Mouse (Mus musculus) liver, embryonic 15.5 days (tissue): ENCODE data around the gene Zbtb21. TPM values are rescaled to one million over a fixed set of nuclear protein-coding genes. Genes with fewer than 3 reads are reported as not detected.
A peak's percentile ranks its signal among the peaks of the same experiment; 100 is the strongest.
"Not testable (repeated sequence)": the region's sequence is repeated elsewhere in the genome, so short reads cannot be mapped to it uniquely, and the experiment has no call there.

ENCODE experiments used
- ATAC-seq: fragments of 200-750 bp; cut with Nextera tagmentation; 2 replicates; pipeline ENCODE4 v1.8.0; 2017; ENCODE audit warnings: moderate number of reproducible peaks, mild to moderate bottlenecking, moderate library complexity; ENCODE audit not compliant: insufficient read depth
- H3K27ac ChIP-seq: fragments of 300-500 bp; sonication (generic); replicated peaks from 2 replicates; pipeline ENCODE4 v1.5.1; 2015; ENCODE audit warnings: mild to moderate bottlenecking, inconsistent platforms
- H3K27me3 ChIP-seq: fragments of 300-500 bp; sonication (generic); 2 replicates; pipeline ENCODE4 v1.6.1; 2015; ENCODE audit warnings: mild to moderate bottlenecking, inconsistent platforms
- H3K36me3 ChIP-seq: fragments of 300-500 bp; sonication (generic); replicated peaks from 2 replicates; pipeline ENCODE4 v1.6.1; 2015; ENCODE audit warnings: moderate library complexity, mild to moderate bottlenecking, inconsistent platforms
- H3K4me1 ChIP-seq: fragments of 300-500 bp; sonication (generic); replicated peaks from 2 replicates; pipeline ENCODE4 v1.6.1; 2015; ENCODE audit warnings: inconsistent platforms
- H3K4me2 ChIP-seq: fragments of 300-500 bp; sonication (generic); 2 replicates; pipeline ENCODE4 v1.6.1; 2015; ENCODE audit warnings: moderate library complexity, mild to moderate bottlenecking, inconsistent platforms
- H3K4me3 ChIP-seq: fragments of 300-500 bp; sonication (generic); replicated peaks from 2 replicates; pipeline ENCODE4 v1.5.1; 2015; ENCODE audit warnings: mild to moderate bottlenecking, inconsistent platforms
- H3K9ac ChIP-seq: fragments of 300-500 bp; sonication (generic); 2 replicates; pipeline ENCODE4 v1.6.1; 2015; ENCODE audit warnings: moderate library complexity, mild to moderate bottlenecking, inconsistent platforms
- H3K9me3 ChIP-seq: fragments of 300-500 bp; sonication (generic); replicated peaks from 2 replicates; pipeline ENCODE4 v1.6.1; 2016; ENCODE audit warnings: inconsistent platforms
- WGBS: fragments of 180-500 bp; shearing (Covaris S2); methylation state at CpG from one replicate; pipeline ENCODE4 v1.1.7; 2015; ENCODE audit warnings: mixed read lengths; ENCODE audit not compliant: insufficient replicate concordance; 5-methylcytosine and 5-hydroxymethylcytosine counted together
- polyA plus RNA-seq: library from polyadenylated mRNA; unstranded; fragments of >200 nt; fragmentation: Nextera tagmentation; extraction: Ambion mirVana; gene quantifications from 2 replicates; pipeline ENCODE4 v1.2.1, GENCODE M21; 2015

Zbtb21 gene
- polyA plus RNA-seq = 3.3 and 3.8 TPM in 2 replicates

DNA sequence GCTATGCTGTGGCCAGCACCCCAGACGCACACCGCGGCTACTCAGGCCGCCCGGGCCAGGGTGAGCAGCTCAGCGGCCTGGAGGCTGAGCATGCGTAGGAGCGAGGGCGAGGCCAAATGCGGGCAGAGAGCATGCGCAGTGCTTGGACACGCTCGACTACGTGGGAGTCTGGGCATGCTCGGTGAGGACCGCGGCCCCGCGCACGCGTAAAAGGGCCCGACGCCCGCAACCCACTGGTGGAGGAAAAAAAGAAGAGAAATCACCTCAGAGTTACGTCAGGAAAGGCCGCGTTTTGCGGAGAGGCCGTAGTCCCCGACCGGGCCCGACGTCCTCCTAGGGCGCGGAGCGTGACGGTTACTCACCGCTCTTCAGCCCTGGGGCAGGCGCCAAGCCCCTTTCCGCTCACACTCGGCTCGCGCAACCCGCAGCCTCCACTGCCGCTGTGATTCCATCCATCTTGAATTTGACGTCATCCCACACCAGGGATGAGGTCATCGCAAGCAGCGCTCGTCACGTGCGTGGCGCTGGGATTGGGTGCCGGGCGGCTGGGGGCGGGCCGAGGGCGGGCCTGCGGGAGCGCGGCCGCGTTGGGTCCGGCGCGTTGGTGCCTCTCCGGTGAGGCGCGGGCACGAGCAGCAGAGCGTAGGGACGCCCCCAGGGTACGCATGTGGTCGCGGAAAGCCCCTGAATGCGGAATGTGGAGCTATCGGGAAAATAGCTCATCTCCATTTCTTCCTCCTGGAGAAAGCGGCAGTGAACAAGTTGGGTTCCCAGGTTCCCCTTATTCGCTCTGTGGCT lies at the start of gene Zbtb21, which contains the start of gene C2cd2:
Gene Zbtb21 (minus strand): TSS at position 472 of the 798 bp plus-strand sequence.
Gene C2cd2 (minus strand): TSS at position 448 of the 798 bp plus-strand sequence.
- peak within 1 kb of the TSS; percentile 90 for H3K9ac ChIP-seq
- peaks cover 69% of the 10 kb centered on the region for H3K4me1 ChIP-seq
- H3K36me3 ChIP-seq = no peaks in the 10 kb centered on the region
- peak; percentile 98 for ATAC-seq
- no peaks in the 10 kb centered on the region for H3K27me3 ChIP-seq
- peak within 1 kb of the TSS; percentile 90 for H3K4me2 ChIP-seq
- H3K27ac ChIP-seq = peak within 1 kb of the TSS; percentile 95
- peak within 1 kb of the TSS; percentile 86 for H3K4me3 ChIP-seq
- WGBS = under 1% methylated on average over 78 of the region's 78 CpGs
- no peaks in the 10 kb centered on the region for H3K9me3 ChIP-seq

- peak overlapping the region; percentile 70 for H3K4me3 ChIP-seq
- H3K4me1 ChIP-seq = peaks cover 26% of the 10 kb centered on the region
- not testable (repeated sequence) for H3K36me3 ChIP-seq, H3K9me3 ChIP-seq, H3K27me3 ChIP-seq
- peak overlapping the region; percentile 85 for H3K27ac ChIP-seq
- peak; percentile 25; the same call in 1 of the 2 replicates for ATAC-seq
- peak overlapping the region; percentile 70 for H3K4me2 ChIP-seq
- peak overlapping the region; percentile 52 for H3K9ac ChIP-seq
- WGBS = 5% methylated on average over 8 of the region's 8 CpGs
Observed at GRCm38 (mm10) chr16:97997383-97997731, 34.9 kb upstream of the Zbtb21 start.

- Histone ChIP-seq H3K9me3 (no peaks in the 10 kb centered on the region), H3K27ac (peak within 1 kb of the TSS; percentile 85), H3K4me1 (peaks cover 26% of the 10 kb centered on the region), H3K27me3 (no peaks in the 10 kb centered on the region), H3K9ac (peak within 1 kb of the TSS; percentile 52), H3K36me3 (peaks cover 4% of the 10 kb centered on the region; the same call in 1 of the 2 replicates), H3K4me3 (peak within 1 kb of the TSS; percentile 70), H3K4me2 (peak within 1 kb of the TSS; percentile 70)
- 1% methylated on average over 22 of the region's 22 CpGs for WGBS
- ATAC-seq = peak; percentile 97
Observed at GRCm38 (mm10) chr16:97996616-97997382, 34.4 kb upstream of the Zbtb21 start, which contains the start of gene B230307C23Rik. B230307C23Rik (plus strand) TSS chr16:97997315.

GRCm38 (mm10) chr16:97995849-97996615 lies 33.6 kb upstream of the Zbtb21 start:
- Histone ChIP-seq H3K9me3 (no peaks in the 10 kb centered on the region), H3K4me3 (peak overlapping the region; percentile 70), H3K4me1 (peaks cover 26% of the 10 kb centered on the region), H3K9ac (0 out of 2 replicates have a peak overlapping the region, but pooled peaks have one; percentile 52), H3K4me2 (peak overlapping the region; percentile 70), H3K36me3 (peaks cover 4% of the 10 kb centered on the region; the same call in 1 of the 2 replicates), H3K27me3 (no peaks in the 10 kb centered on the region), H3K27ac (peak overlapping the region; percentile 85)
- WGBS = 13% methylated on average over 1 of the region's 1 CpGs
- ATAC-seq = no peak

DNA sequence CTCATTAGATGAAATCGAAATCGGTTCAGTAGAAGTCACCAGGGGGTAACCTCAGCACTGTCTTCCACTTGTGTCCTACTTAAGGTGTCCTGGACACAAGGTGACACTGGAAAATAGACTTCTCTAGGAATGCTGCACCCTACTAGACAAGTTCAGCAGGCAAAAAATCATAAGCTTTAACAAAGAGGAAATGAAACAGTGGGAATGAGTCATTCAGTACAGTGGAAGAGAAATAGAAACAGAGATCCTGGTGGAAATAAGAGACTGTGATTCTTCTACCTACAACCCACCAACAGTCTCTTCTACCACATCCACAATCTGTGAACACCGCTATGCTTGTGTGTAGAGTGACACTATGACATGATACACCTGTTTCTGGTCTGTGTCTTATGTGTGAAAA lies 30.1 kb upstream of the Zbtb21 start:
- H3K27me3 ChIP-seq, H3K27ac ChIP-seq, H3K36me3 ChIP-seq, H3K4me3 ChIP-seq, H3K4me2 ChIP-seq, ATAC-seq, H3K9ac ChIP-seq, H3K9me3 ChIP-seq: not testable (repeated sequence)
- WGBS = 63% methylated on average over 3 of the region's 3 CpGs
- peaks cover 15% of the 10 kb centered on the region for H3K4me1 ChIP-seq

DNA sequence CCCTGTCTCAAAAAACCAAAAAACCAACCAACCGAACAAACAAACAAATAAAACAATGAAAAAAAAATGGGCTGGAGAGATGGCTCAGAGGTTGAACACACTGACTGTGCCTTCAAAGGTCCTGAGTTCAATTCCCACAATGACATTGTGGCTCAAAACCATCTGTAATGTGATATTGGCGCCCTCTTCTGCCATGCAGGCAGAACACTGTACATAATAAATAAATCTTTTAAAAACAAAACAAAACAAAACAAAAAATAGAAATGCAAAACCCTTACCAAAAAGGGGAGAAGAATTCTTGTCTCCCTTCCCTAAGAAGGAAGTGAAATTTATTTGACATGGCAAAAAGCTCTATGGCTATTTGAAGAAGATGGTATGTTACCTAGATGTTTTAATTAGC lies 29.1 kb upstream of the Zbtb21 start:
- no peak for ATAC-seq
- Histone ChIP-seq H3K9me3 (no peaks in the 10 kb centered on the region), H3K9ac (no peak overlapping the region), H3K4me2 (no peak overlapping the region), H3K27ac (no peak overlapping the region), H3K4me1 (peaks cover 12% of the 10 kb centered on the region), H3K4me3 (no peak overlapping the region), H3K36me3 (no peaks in the 10 kb centered on the region), H3K27me3 (no peaks in the 10 kb centered on the region)
- 41% methylated on average over 2 of the region's 2 CpGs for WGBS

GRCm38 (mm10) chr16:97984589-97984988 lies 22.2 kb upstream of the Zbtb21 start:
- Histone ChIP-seq H3K27ac (no peak overlapping the region), H3K9ac (no peak overlapping the region), H3K4me2 (no peak overlapping the region), H3K36me3 (no peaks in the 10 kb centered on the region), H3K9me3 (no peaks in the 10 kb centered on the region), H3K4me1 (no peaks in the 10 kb centered on the region), H3K4me3 (no peak overlapping the region), H3K27me3 (no peaks in the 10 kb centered on the region)
- WGBS = 72% methylated on average over 5 of the region's 5 CpGs
- no peak for ATAC-seq

GRCm38 (mm10) chr16:97981362-97981761 lies 18.9 kb upstream of the Zbtb21 start:
- H3K4me3 ChIP-seq = no peak overlapping the region
- no peaks in the 10 kb centered on the region for H3K27me3 ChIP-seq
- H3K9me3 ChIP-seq = no peaks in the 10 kb centered on the region
- 60% methylated on average over 1 of the region's 1 CpGs for WGBS
- H3K4me1 ChIP-seq = peaks cover 16% of the 10 kb centered on the region
- H3K36me3 ChIP-seq = no peaks in the 10 kb centered on the region
- H3K4me2 ChIP-seq = no peak overlapping the region
- H3K27ac ChIP-seq = no peak overlapping the region
- ATAC-seq = no peak
- H3K9ac ChIP-seq = no peak overlapping the region

DNA sequence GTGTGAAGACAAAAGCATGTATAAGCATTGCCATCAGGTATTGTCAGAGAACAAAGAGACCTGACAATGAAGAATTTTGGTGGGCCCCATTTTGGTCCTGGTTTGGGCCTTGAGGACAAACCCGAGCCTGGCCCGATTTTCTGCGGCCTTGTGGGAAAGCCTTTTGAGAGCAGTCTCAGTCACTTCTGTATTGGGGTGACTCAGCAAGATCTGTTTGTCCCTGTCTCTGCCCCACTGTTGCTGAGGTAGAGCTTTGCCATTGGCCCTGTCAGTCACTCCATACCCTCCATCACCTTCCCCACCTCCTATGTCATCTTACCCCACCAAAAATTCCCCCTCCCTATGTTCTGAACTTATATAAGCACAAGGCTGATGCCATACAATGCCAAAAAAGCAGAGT lies 15.3 kb upstream of the Zbtb21 start:
- H3K4me2 ChIP-seq = no peak overlapping the region
- H3K9ac ChIP-seq = no peak overlapping the region
- H3K36me3 ChIP-seq = no peaks in the 10 kb centered on the region
- H3K27ac ChIP-seq = peak overlapping the region; percentile 41; the same call in 1 of the 2 replicates
- no peaks in the 10 kb centered on the region for H3K9me3 ChIP-seq
- ATAC-seq = peak; percentile 57
- H3K4me3 ChIP-seq = no peak overlapping the region
- H3K27me3 ChIP-seq = no peaks in the 10 kb centered on the region
- 59% methylated on average over 3 of the region's 3 CpGs for WGBS
- peaks cover 16% of the 10 kb centered on the region for H3K4me1 ChIP-seq

DNA sequence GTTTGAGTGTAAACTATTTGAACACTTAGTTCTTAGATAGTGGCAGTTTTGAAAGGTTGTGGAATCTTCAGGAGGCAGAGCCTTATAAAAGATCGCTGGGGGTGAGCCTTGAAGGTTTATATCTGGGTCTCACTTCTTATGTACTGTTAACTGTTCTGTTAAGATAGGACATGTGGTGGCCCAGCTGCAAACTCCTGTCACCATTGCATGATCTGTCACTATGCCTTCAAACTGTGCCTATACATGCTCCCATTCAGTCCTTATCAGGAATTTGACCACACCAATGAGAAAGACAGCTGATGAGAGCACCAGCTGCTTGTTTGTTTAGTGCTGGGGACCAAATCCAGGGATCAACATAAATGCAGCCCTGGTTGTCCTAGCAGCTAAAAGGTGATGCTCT lies 14.9 kb upstream of the Zbtb21 start:
- no peaks in the 10 kb centered on the region for H3K36me3 ChIP-seq
- peak; percentile 86 for ATAC-seq
- H3K4me3 ChIP-seq = no peak overlapping the region
- peak overlapping the region; percentile 41 for H3K27ac ChIP-seq
- 26% methylated on average over 1 of the region's 1 CpGs for WGBS
- no peak overlapping the region for H3K9ac ChIP-seq
- H3K4me1 ChIP-seq = peaks cover 16% of the 10 kb centered on the region
- no peak overlapping the region for H3K4me2 ChIP-seq
- H3K27me3 ChIP-seq = no peaks in the 10 kb centered on the region
- no peaks in the 10 kb centered on the region for H3K9me3 ChIP-seq
